ENCODE assay signal across 22 mouse cellular contexts in the genomic region with DNA sequence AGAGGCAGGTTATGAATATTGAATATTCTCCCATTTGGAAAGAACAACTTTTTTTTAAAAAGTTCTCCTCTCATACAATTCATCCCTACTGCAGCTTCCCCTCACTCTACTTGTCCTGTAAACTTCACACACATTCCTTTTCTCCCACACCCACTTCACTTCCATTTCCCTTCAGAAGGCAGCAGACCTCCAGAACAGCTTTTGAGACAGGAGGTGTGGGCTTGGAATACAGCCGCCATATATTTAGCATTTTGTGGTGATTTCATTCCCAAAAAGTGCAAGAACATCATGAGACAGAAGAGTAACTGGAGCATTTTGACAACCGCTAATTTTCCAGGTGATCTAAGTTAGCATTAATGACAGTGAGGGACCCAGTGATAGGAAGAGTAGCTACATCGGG.
"Had no signal": no experiment of that assay in that cellular context is flagged by ENCODE, and none has a peak within 500 bp of the region (broad histone marks: within the 10 kb centered on the region; RNA-seq: fewer than 3 reads in every experiment).

No protein-coding gene starts in this region.

- ATAC-seq: hindbrain, embryonic 16.5 days; hindbrain, postnatal 0 days; inflammation-experienced regulatory T-cells, adult 6 months; intestine, embryonic 15.5 days; intestine, embryonic 16.5 days; intestine, postnatal 0 days had no signal

- DNase-seq: heart, postnatal 10 days; heart, postnatal 14 days; heart, postnatal 36 days; heart, postnatal 4 days; kidney, adult 11 months; kidney, adult 18-20 months; kidney, adult 2 months; kidney, adult 8-10 months; kidney, adult 9 months; kidney, postnatal 10 days; kidney, postnatal 14 days; kidney, postnatal 25 days; kidney, postnatal 36 days; kidney, postnatal 4 days; layer of hippocampus, adult 9-11 months; layer of hippocampus, postnatal 36 days had no signal
